Mouse (Mus musculus) myocyte (in vitro differentiated cells): ENCODE measurements around the gene Plg. TPM values are rescaled to one million over a fixed set of nuclear protein-coding genes. Genes with fewer than 3 reads are reported as not detected.
A peak's percentile ranks its signal among the peaks of the same experiment; 100 is the strongest.

Experiments used
- H3K27me3 ChIP-seq: one replicate; pipeline ENCODE4 v1.6.1; 2011; ENCODE audit not compliant: control insufficient read depth, insufficient read depth, insufficient read length
- H3K36me3 ChIP-seq: one replicate; pipeline ENCODE4 v1.6.1; 2011; ENCODE audit not compliant: control insufficient read depth, insufficient read depth
- H3K4me2 ChIP-seq: one replicate; pipeline ENCODE4 v1.6.1; 2011; ENCODE audit warnings: low read depth, control low read depth
- H3K4me3 ChIP-seq: one replicate; pipeline ENCODE4 v1.5.1; 2011; ENCODE audit warnings: mild to moderate bottlenecking, control low read depth, moderate library complexity
- H3K79me2 ChIP-seq: one replicate; pipeline ENCODE4 v1.6.1; 2011; ENCODE audit not compliant: control insufficient read depth, insufficient read depth
- H3ac ChIP-seq: one replicate; pipeline ENCODE4 v1.6.1; 2011; ENCODE audit not compliant: control insufficient read depth, insufficient read length
- CEBPB ChIP-seq: IDR thresholded peaks from 2 replicates; pipeline ENCODE4 v1.6.1; 2011; ENCODE audit warnings: mild to moderate bottlenecking, moderate library complexity; ENCODE audit not compliant: poor library complexity, insufficient read depth, severe bottlenecking
- E2F4 ChIP-seq: IDR thresholded peaks from one replicate; pipeline ENCODE4 v1.6.1; 2011; ENCODE audit warnings: mild to moderate bottlenecking, control low read depth, moderate library complexity; ENCODE audit not compliant: insufficient read depth
- MAX ChIP-seq: IDR thresholded peaks from one replicate; pipeline ENCODE4 v1.6.1; 2011; ENCODE audit warnings: low read depth, mild to moderate bottlenecking, control low read depth
- MYOD1 ChIP-seq, 3 experiments: IDR thresholded peaks; one replicate each; pipeline ENCODE4 v1.6.1; 2011; ENCODE audit warnings: control low read depth in 2 of 3, low read depth in 2 of 3, mild to moderate bottlenecking in 2 of 3, moderate library complexity in 1 of 3; ENCODE audit not compliant: insufficient read length in 2 of 3, control insufficient read depth in 1 of 3
- MYOG ChIP-seq, 3 experiments: IDR thresholded peaks; one replicate each; pipeline ENCODE4 v1.6.1; 2011; ENCODE audit warnings: control low read depth in 2 of 3, low read depth in 2 of 3, mild to moderate bottlenecking in 2 of 3; ENCODE audit not compliant: insufficient read length in 2 of 3, control insufficient read depth in 1 of 3, insufficient read depth in 1 of 3
- POLR2A ChIP-seq: IDR thresholded peaks from one replicate; pipeline ENCODE4 v1.6.1; 2011; ENCODE audit warnings: low read depth, mild to moderate bottlenecking, control low read depth, moderate library complexity; ENCODE audit not compliant: insufficient read length
- POLR2AphosphoS2 ChIP-seq: IDR thresholded peaks from one replicate; pipeline ENCODE4 v1.6.1; 2011; ENCODE audit warnings: low read depth, control low read depth; ENCODE audit not compliant: insufficient read length
- REST ChIP-seq: IDR thresholded peaks from one replicate; pipeline ENCODE4 v1.6.1; 2011; ENCODE audit warnings: mild to moderate bottlenecking, control low read depth, moderate library complexity; ENCODE audit not compliant: insufficient read depth, insufficient read length
- SRF ChIP-seq: IDR thresholded peaks from one replicate; pipeline ENCODE4 v1.6.1; 2011; ENCODE audit warnings: low read depth; ENCODE audit not compliant: control insufficient read depth, insufficient read length
- TCF12 ChIP-seq: IDR thresholded peaks from one replicate; pipeline ENCODE4 v1.6.1; 2011; ENCODE audit warnings: mild to moderate bottlenecking, control low read depth; ENCODE audit not compliant: poor library complexity, insufficient read depth, severe bottlenecking
- TCF3 ChIP-seq: IDR thresholded peaks from one replicate; pipeline ENCODE4 v1.6.1; 2011; ENCODE audit warnings: low read depth, control low read depth; ENCODE audit not compliant: insufficient read length
- USF1 ChIP-seq: IDR thresholded peaks from one replicate; pipeline ENCODE4 v1.6.1; 2011; ENCODE audit warnings: low read depth, mild to moderate bottlenecking, control low read depth, moderate library complexity
- polyA plus RNA-seq: library from polyadenylated mRNA; unstranded; fragments of >200 nt; fragmentation: generic; extraction: Trizol; gene quantifications from one replicate; pipeline ENCODE4 v1.2.1, GENCODE M21; 2012; ENCODE audit warnings: missing spikeins

Plg gene
- polyA plus RNA-seq, 1 experiment: not detected

GRCm38 (mm10) chr17:12385049-12385794 is 6.8 kb downstream of the Plg start:
- no peak overlapping the region for H3ac ChIP-seq
- H3K79me2 ChIP-seq: no peaks in the 10 kb centered on the region
- no peaks in the 10 kb centered on the region for H3K36me3 ChIP-seq
- no peak overlapping the region for H3K4me3 ChIP-seq
- TF ChIP-seq REST: no peak
- peak overlapping the region; percentile 48 for H3K4me2 ChIP-seq
- H3K27me3 ChIP-seq: no peaks in the 10 kb centered on the region

GRCm38 (mm10) chr17:12387781-12388180 is 9.4 kb downstream of the Plg start:
- no peaks in the 10 kb centered on the region for H3K27me3 ChIP-seq
- H3K4me2 ChIP-seq: no peak overlapping the region
- H3K4me3 ChIP-seq: no peak overlapping the region
- H3K36me3 ChIP-seq: no peaks in the 10 kb centered on the region
- H3ac ChIP-seq: no peak overlapping the region
- no peaks in the 10 kb centered on the region for H3K79me2 ChIP-seq
- TF ChIP-seq MYOD1 (IDR thresholded peaks at IDR 0.05; ENCODE audit: control insufficient read depth in 1 of 3, insufficient read length in 2 of 3, low read depth in 2 of 3) (no peak), POLR2A (no peak)

GRCm38 (mm10) chr17:12388239-12388638 is 9.8 kb downstream of the Plg start:
- Histone ChIP-seq H3K4me2 (no peak overlapping the region), H3K79me2 (no peaks in the 10 kb centered on the region), H3K4me3 (no peak overlapping the region), H3K36me3 (no peaks in the 10 kb centered on the region), H3K27me3 (no peaks in the 10 kb centered on the region), H3ac (no peak overlapping the region)
- TF ChIP-seq REST: no peak
- TF ChIP-seq MAX: no peak
- no peak for TF ChIP-seq TCF12
- TF ChIP-seq CEBPB: no peak
- no peak for TF ChIP-seq POLR2AphosphoS2
- TF ChIP-seq MYOG (IDR thresholded peaks at IDR 0.05; ENCODE audit: control insufficient read depth in 1 of 3, insufficient read depth in 1 of 3, insufficient read length in 2 of 3, low read depth in 2 of 3): no peak
- no peak for TF ChIP-seq POLR2A
- TF ChIP-seq USF1: no peak
- no peak for TF ChIP-seq SRF
- TF ChIP-seq E2F4: no peak
- TF ChIP-seq MYOD1 (IDR thresholded peaks at IDR 0.05; ENCODE audit: control insufficient read depth in 1 of 3, insufficient read length in 2 of 3, low read depth in 2 of 3): no peak
- TF ChIP-seq TCF3: no peak

GRCm38 (mm10) chr17:12396163-12396677 is 17.8 kb downstream of the Plg start:
- TF ChIP-seq MAX (no peak), CEBPB (no peak), POLR2A (no peak), POLR2AphosphoS2 (no peak), USF1 (no peak)

GRCm38 (mm10) chr17:12403420-12403819 is 25.0 kb downstream of the Plg start:
- no peaks in the 10 kb centered on the region for H3K79me2 ChIP-seq
- no peaks in the 10 kb centered on the region for H3K36me3 ChIP-seq
- TF ChIP-seq REST: no peak
- no peak for TF ChIP-seq USF1
- no peak for TF ChIP-seq CEBPB
- TF ChIP-seq TCF12: no peak
- no peaks in the 10 kb centered on the region for H3K27me3 ChIP-seq
- no peak overlapping the region for H3K4me2 ChIP-seq
- H3K4me3 ChIP-seq: no peak overlapping the region
- no peak overlapping the region for H3ac ChIP-seq

More at GRCm38 (mm10) chr17:12396163-12396677, 17.8 kb downstream of the Plg start:
- no peak overlapping the region for H3K4me2 ChIP-seq
- no peak overlapping the region for H3ac ChIP-seq
- H3K4me3 ChIP-seq: no peak overlapping the region
- no peaks in the 10 kb centered on the region for H3K36me3 ChIP-seq
- H3K79me2 ChIP-seq: no peaks in the 10 kb centered on the region
- H3K27me3 ChIP-seq: peaks cover 29% of the 10 kb centered on the region

- Histone ChIP-seq H3K36me3 (no peaks in the 10 kb centered on the region), H3ac (no peak overlapping the region), H3K4me2 (no peak overlapping the region), H3K27me3 (peaks cover 18% of the 10 kb centered on the region), H3K4me3 (no peak overlapping the region), H3K79me2 (no peaks in the 10 kb centered on the region)
- TF ChIP-seq CEBPB: no peak
- TF ChIP-seq USF1: no peak
- no peak for TF ChIP-seq MYOG (IDR thresholded peaks at IDR 0.05; ENCODE audit: control insufficient read depth in 1 of 3, insufficient read depth in 1 of 3, insufficient read length in 2 of 3, low read depth in 2 of 3)
- no peak for TF ChIP-seq TCF12
- TF ChIP-seq E2F4: no peak
- no peak for TF ChIP-seq TCF3
- no peak for TF ChIP-seq MYOD1 (IDR thresholded peaks at IDR 0.05; ENCODE audit: control insufficient read depth in 1 of 3, insufficient read length in 2 of 3, low read depth in 2 of 3)
- no peak for TF ChIP-seq REST
- no peak for TF ChIP-seq POLR2AphosphoS2
- TF ChIP-seq MAX: no peak
These were observed 31.0 kb downstream of the Plg start for GRCm38 (mm10) chr17:12409346-12409944.
